Mouse (Mus musculus) midbrain, embryonic 13.5 days (tissue): ENCODE results near the gene Gm21294. TPM values are rescaled to one million over a fixed set of nuclear protein-coding genes. Genes with fewer than 3 reads are reported as not detected.
"Not testable (repeated sequence)": the region's sequence is repeated elsewhere in the genome, so short reads cannot be mapped to it uniquely, and the experiment has no call there.

ENCODE experiments used
- ATAC-seq: fragments of 200-750 bp; cut with Nextera tagmentation; 2 replicates; pipeline ENCODE4 v1.8.0; 2017; ENCODE audit warnings: mild to moderate bottlenecking, moderate TSS enrichment, moderate library complexity
- H3K27ac ChIP-seq: fragments of 300-500 bp; sonication (generic); 2 replicates; pipeline ENCODE4 v1.5.1; 2015; ENCODE audit warnings: inconsistent platforms, mild to moderate bottlenecking, moderate library complexity
- H3K27me3 ChIP-seq: fragments of 300-500 bp; sonication (generic); 2 replicates; pipeline ENCODE4 v1.6.1; 2015; ENCODE audit warnings: mild to moderate bottlenecking, inconsistent platforms
- H3K36me3 ChIP-seq: fragments of 300-500 bp; sonication (generic); 2 replicates; pipeline ENCODE4 v1.6.1; 2015; ENCODE audit warnings: mild to moderate bottlenecking, inconsistent platforms
- H3K4me1 ChIP-seq: fragments of 300-500 bp; sonication (generic); replicated peaks from 2 replicates; pipeline ENCODE4 v1.6.1; 2015; ENCODE audit warnings: inconsistent platforms
- H3K4me2 ChIP-seq: fragments of 300-500 bp; sonication (generic); replicated peaks from 2 replicates; pipeline ENCODE4 v1.6.1; 2015; ENCODE audit warnings: moderate library complexity, mild to moderate bottlenecking, inconsistent platforms
- H3K4me3 ChIP-seq: fragments of 300-500 bp; sonication (generic); replicated peaks from 2 replicates; pipeline ENCODE4 v1.5.1; 2015; ENCODE audit warnings: mild to moderate bottlenecking, inconsistent platforms
- H3K9ac ChIP-seq: fragments of 300-500 bp; sonication (generic); replicated peaks from 2 replicates; pipeline ENCODE4 v1.6.1; 2015; ENCODE audit warnings: mild to moderate bottlenecking, inconsistent platforms
- H3K9me3 ChIP-seq: fragments of 300-500 bp; sonication (generic); 2 replicates; pipeline ENCODE4 v1.6.1; 2016; ENCODE audit warnings: mild to moderate bottlenecking, inconsistent platforms
- WGBS: fragments of 180-500 bp; shearing (Covaris S2); methylation state at CpG from one replicate; pipeline ENCODE4 v1.1.7; 2015; 5-methylcytosine and 5-hydroxymethylcytosine counted together
- polyA plus RNA-seq: library from polyadenylated mRNA; unstranded; fragments of >200 nt; fragmentation: Nextera tagmentation; extraction: Ambion mirVana; gene quantifications from 2 replicates; pipeline ENCODE4 v1.2.1, GENCODE M21; 2015

The Gm21294 gene
- not detected in 2 replicates for polyA plus RNA-seq

GRCm38 (mm10) chrY:89052506-89052905 lies at the start of gene Gm21294:
Gm21294 (plus strand) TSS chrY:89052806.
- not testable (repeated sequence) for H3K9ac ChIP-seq, ATAC-seq, H3K36me3 ChIP-seq, H3K27me3 ChIP-seq, H3K9me3 ChIP-seq, H3K27ac ChIP-seq, H3K4me1 ChIP-seq, H3K4me2 ChIP-seq, H3K4me3 ChIP-seq
- no CpG with 5 or more reads among the region's 5 CpGs for WGBS

GRCm38 (mm10) chrY:89126246-89126645 lies 73.6 kb downstream of the Gm21294 start:
- H3K4me1 ChIP-seq, H3K4me3 ChIP-seq, H3K27me3 ChIP-seq, H3K27ac ChIP-seq, ATAC-seq, H3K36me3 ChIP-seq, H3K9ac ChIP-seq, H3K4me2 ChIP-seq, H3K9me3 ChIP-seq: not testable (repeated sequence)
- WGBS: 79% methylated on average over 3 of the region's 21 CpGs
